Mouse (Mus musculus) intestine, embryonic 16.5 days (tissue): Measurements from ENCODE around the gene Sgip1. TPM values are rescaled to one million over a fixed set of nuclear protein-coding genes. Genes with fewer than 3 reads are reported as not detected.

Experiments used
- ATAC-seq: fragments of 200-750 bp; cut with Nextera tagmentation; 2 replicates; pipeline ENCODE4 v1.8.0; 2017; ENCODE audit warnings: moderate TSS enrichment, moderate library complexity
- H3K27ac ChIP-seq: fragments of 300-500 bp; sonication (generic); 2 replicates; pipeline ENCODE4 v1.5.1; 2014; ENCODE audit warnings: mild to moderate bottlenecking, low read length
- H3K27me3 ChIP-seq: fragments of 300-500 bp; sonication (generic); replicated peaks from 2 replicates; pipeline ENCODE4 v1.6.1; 2014; ENCODE audit warnings: low read length, control low read depth, mixed read lengths; ENCODE audit not compliant: control insufficient read depth, insufficient read depth
- H3K36me3 ChIP-seq: fragments of 300-500 bp; sonication (generic); 2 replicates; pipeline ENCODE4 v1.6.1; 2014; ENCODE audit warnings: low read length, control low read depth; ENCODE audit not compliant: control insufficient read depth, insufficient read depth
- H3K4me1 ChIP-seq: fragments of 300-500 bp; sonication (generic); 2 replicates; pipeline ENCODE4 v1.6.1; 2014; ENCODE audit warnings: low read length, control low read depth, mixed read lengths; ENCODE audit not compliant: control insufficient read depth, insufficient read depth
- H3K4me2 ChIP-seq: fragments of 300-500 bp; sonication (generic); 2 replicates; pipeline ENCODE4 v1.6.1; 2014; ENCODE audit warnings: low read depth, low read length, control low read depth
- H3K4me3 ChIP-seq: fragments of 300-500 bp; sonication (generic); 2 replicates; pipeline ENCODE4 v1.5.1; 2014; ENCODE audit warnings: mild to moderate bottlenecking, low read length
- H3K9ac ChIP-seq: fragments of 300-500 bp; sonication (generic); 2 replicates; pipeline ENCODE4 v1.6.1; 2014; ENCODE audit warnings: low read depth, low read length
- H3K9me3 ChIP-seq: fragments of 300-500 bp; sonication (generic); 2 replicates; pipeline ENCODE4 v1.6.1; 2016; ENCODE audit warnings: low read length, control low read depth; ENCODE audit not compliant: control insufficient read depth
- WGBS: fragments of 180-500 bp; shearing (Covaris S2); extraction: QIAGEN DNeasy Blood & Tissue Kit; methylation state at CpG from one replicate; pipeline ENCODE4 v1.1.7; 2014; 5-methylcytosine and 5-hydroxymethylcytosine counted together
- polyA plus RNA-seq: library from polyadenylated mRNA; unstranded; fragments of >200 nt; fragmentation: Nextera tagmentation; extraction: Ambion mirVana; gene quantifications from 2 replicates; pipeline ENCODE4 v1.2.1, GENCODE M21; 2015

Sgip1 gene
- polyA plus RNA-seq, 1 experiment from 2014 or later: 8.8 TPM

GRCm38 (mm10) chr4:102824494-102824893, 83.4 kb downstream of the Sgip1 start:
- Histone ChIP-seq H3K4me2 (no peak overlapping the region), H3K27ac (no peak overlapping the region), H3K36me3 (no peaks in the 10 kb centered on the region), H3K4me3 (no peak overlapping the region), H3K9ac (no peak overlapping the region), H3K27me3 (no peaks in the 10 kb centered on the region), H3K4me1 (no peaks in the 10 kb centered on the region), H3K9me3 (no peaks in the 10 kb centered on the region)
- 51% methylated on average over 2 of the region's 2 CpGs for WGBS
- no peak for ATAC-seq

- H3K4me3 ChIP-seq: no peak overlapping the region
- no peaks in the 10 kb centered on the region for H3K9me3 ChIP-seq
- no peaks in the 10 kb centered on the region for H3K36me3 ChIP-seq
- ATAC-seq: no peak
- no peaks in the 10 kb centered on the region for H3K4me1 ChIP-seq
- no peaks in the 10 kb centered on the region for H3K27me3 ChIP-seq
- H3K9ac ChIP-seq: no peak overlapping the region
- no peak overlapping the region for H3K27ac ChIP-seq
- H3K4me2 ChIP-seq: no peak overlapping the region
- 86% methylated on average over 2 of the region's 2 CpGs for WGBS
Observed at GRCm38 (mm10) chr4:102826159-102826558, 85.1 kb downstream of the Sgip1 start.

- WGBS: 77% methylated on average over 2 of the region's 2 CpGs
- Histone ChIP-seq H3K4me1 (no peaks in the 10 kb centered on the region), H3K4me3 (no peak overlapping the region), H3K27ac (no peak overlapping the region), H3K4me2 (no peak overlapping the region), H3K9ac (no peak overlapping the region), H3K27me3 (no peaks in the 10 kb centered on the region), H3K36me3 (no peaks in the 10 kb centered on the region), H3K9me3 (no peaks in the 10 kb centered on the region)
- ATAC-seq: no peak
Observed at GRCm38 (mm10) chr4:102828518-102828917, 87.4 kb downstream of the Sgip1 start.

- H3K9me3 ChIP-seq: no peaks in the 10 kb centered on the region
- 62% methylated on average over 1 of the region's 1 CpGs for WGBS
- H3K4me3 ChIP-seq: no peak overlapping the region
- H3K9ac ChIP-seq: no peak overlapping the region
- no peaks in the 10 kb centered on the region for H3K27me3 ChIP-seq
- ATAC-seq: no peak
- H3K4me1 ChIP-seq: no peaks in the 10 kb centered on the region
- H3K36me3 ChIP-seq: no peaks in the 10 kb centered on the region
- H3K4me2 ChIP-seq: no peak overlapping the region
- no peak overlapping the region for H3K27ac ChIP-seq
Observed at GRCm38 (mm10) chr4:102833191-102833590, 92.1 kb downstream of the Sgip1 start.

GRCm38 (mm10) chr4:102833726-102834125, 92.6 kb downstream of the Sgip1 start:
- Histone ChIP-seq H3K27me3 (no peaks in the 10 kb centered on the region), H3K4me1 (no peaks in the 10 kb centered on the region), H3K4me3 (no peak overlapping the region), H3K9me3 (no peaks in the 10 kb centered on the region), H3K27ac (no peak overlapping the region), H3K9ac (no peak overlapping the region), H3K36me3 (no peaks in the 10 kb centered on the region), H3K4me2 (no peak overlapping the region)
- ATAC-seq: no peak
- 88% methylated on average over 2 of the region's 2 CpGs for whole genome bisulfite sequencing

- H3K27me3 ChIP-seq: no peaks in the 10 kb centered on the region
- H3K9me3 ChIP-seq: no peaks in the 10 kb centered on the region
- no peaks in the 10 kb centered on the region for H3K36me3 ChIP-seq
- no peak overlapping the region for H3K9ac ChIP-seq
- no peak overlapping the region for H3K4me3 ChIP-seq
- WGBS: 67% methylated on average over 1 of the region's 1 CpGs
- no peaks in the 10 kb centered on the region for H3K4me1 ChIP-seq
- H3K27ac ChIP-seq: no peak overlapping the region
- no peak overlapping the region for H3K4me2 ChIP-seq
- ATAC-seq: no peak
Observed at GRCm38 (mm10) chr4:102834710-102835109, 93.6 kb downstream of the Sgip1 start.

GRCm38 (mm10) chr4:102840062-102840798, 99.1 kb downstream of the Sgip1 start:
- ATAC-seq: no peak

GRCm38 (mm10) chr4:102840956-102841729, 100.0 kb downstream of the Sgip1 start:
- no peaks in the 10 kb centered on the region for H3K9me3 ChIP-seq
- 0 out of 2 replicates have a peak, but pooled peaks have one; percentile 42 for ATAC-seq
- H3K27ac ChIP-seq: no peak overlapping the region

More at GRCm38 (mm10) chr4:102840062-102840798, 99.1 kb downstream of the Sgip1 start:
- no peak overlapping the region; the same call in 1 of the 2 replicates for H3K27ac ChIP-seq
- WGBS: 55% methylated on average over 7 of the region's 7 CpGs
- no peaks in the 10 kb centered on the region for H3K9me3 ChIP-seq
- no peaks in the 10 kb centered on the region for H3K27me3 ChIP-seq
- H3K4me3 ChIP-seq: no peak overlapping the region
- H3K4me1 ChIP-seq: no peaks in the 10 kb centered on the region
- H3K9ac ChIP-seq: no peak overlapping the region
- H3K36me3 ChIP-seq: no peaks in the 10 kb centered on the region
- H3K4me2 ChIP-seq: no peak overlapping the region

GRCm38 (mm10) chr4:102850498-102850897, 109.4 kb downstream of the Sgip1 start:
- ATAC-seq: no peak

More at GRCm38 (mm10) chr4:102840956-102841729, 100.0 kb downstream of the Sgip1 start:
- WGBS: 72% methylated on average over 11 of the region's 11 CpGs
- H3K4me2 ChIP-seq: no peak overlapping the region
- H3K4me3 ChIP-seq: no peak overlapping the region
- no peaks in the 10 kb centered on the region for H3K27me3 ChIP-seq
- no peaks in the 10 kb centered on the region for H3K36me3 ChIP-seq
- no peaks in the 10 kb centered on the region for H3K4me1 ChIP-seq
- no peak overlapping the region for H3K9ac ChIP-seq

More at GRCm38 (mm10) chr4:102850498-102850897, 109.4 kb downstream of the Sgip1 start:
- Histone ChIP-seq H3K27me3 (no peaks in the 10 kb centered on the region), H3K27ac (no peak overlapping the region), H3K9me3 (no peaks in the 10 kb centered on the region), H3K4me1 (no peaks in the 10 kb centered on the region), H3K4me3 (no peak overlapping the region), H3K4me2 (no peak overlapping the region), H3K9ac (no peak overlapping the region), H3K36me3 (no peaks in the 10 kb centered on the region)
- WGBS: 89% methylated on average over 6 of the region's 6 CpGs
